8 mouse cellular contexts compared by ENCODE assay signal in genomic region chr12:21417100-21418070, GRCm38 (mm10). TPM values are rescaled to one million over a fixed set of nuclear protein-coding genes. Genes with fewer than 3 reads are reported as not detected.
A peak's percentile ranks its signal among the peaks of the same experiment; 100 is the strongest.
DNase-seq lines count a peak whose midpoint lies in the region; ATAC-seq lines count a peak whose summit lies in the region.

Gene Ywhaq (minus strand): TSS chr12:21417637.

- WGBS in lung, embryonic 16.5 days = under 1% methylated on average over 80 of the region's 103 CpGs

- DNase-seq in MEL-GATA-1-ER (ENCODE audit: extremely low read depth, low read depth) = peak; percentile 90
- peak; percentile 96 for DNase-seq in cerebellum, adult 8-10 months
- peak; percentile 98 for DNase-seq in forelimb bud, embryonic 11.5 days (ENCODE audit: low read depth, low spot score)
- DNase-seq in layer of hippocampus, adult 9-10 months (ENCODE audit: low spot score) = peak; percentile 91
- DNase-seq in ovary, postnatal 10 days (ENCODE audit: low spot score) = peak; percentile 88
- peak; percentile 91 to 93 for DNase-seq in thymus, postnatal 10 days (ENCODE audit: low spot score in 2 of 2)

- ATAC-seq in hematopoietic stem cell, adult 5-6 weeks (replicated peaks in 1 of 2; ENCODE audit: insufficient read depth in 1 of 2, low FRiP score in 2 of 2, low TSS enrichment in 1 of 2, low read depth in 1 of 2, poor library complexity in 2 of 2, severe bottlenecking in 2 of 2) = peak; percentile 92 to 93
- peak; percentile 99 for ATAC-seq in lung, embryonic 16.5 days (ENCODE audit: low read depth)

- H3K27me3 ChIP-seq in lung, embryonic 16.5 days (ENCODE audit: control insufficient read depth, insufficient read depth, low read depth, low read length) = no peaks in the 10 kb centered on the region

- H3K9ac ChIP-seq in lung, embryonic 16.5 days (ENCODE audit: low read length) = peak within 1 kb of the TSS; percentile 97

- peaks cover 14% of the 10 kb centered on the region for H3K36me3 ChIP-seq in lung, embryonic 16.5 days (ENCODE audit: control insufficient read depth, insufficient read depth, low read length)

- H3K27ac ChIP-seq in lung, embryonic 16.5 days (ENCODE audit: low read length) = peak within 1 kb of the TSS; percentile 100

- peak within 1 kb of the TSS; percentile 91 for H3K4me3 ChIP-seq in lung, embryonic 16.5 days (ENCODE audit: low read length)

- H3K4me2 ChIP-seq in lung, embryonic 16.5 days (ENCODE audit: low read depth, low read length) = peak within 1 kb of the TSS; percentile 83

- no peaks in the 10 kb centered on the region for H3K9me3 ChIP-seq in lung, embryonic 16.5 days (ENCODE audit: control insufficient read depth, low read length)

- H3K4me1 ChIP-seq in lung, embryonic 16.5 days (replicated peaks; ENCODE audit: control insufficient read depth, insufficient read depth, low read length) = peaks cover 7% of the 10 kb centered on the region

RNA-seq across cellular contexts. Expression of gene Ywhaq, which starts in this region (rescaled TPM):
- total RNA-seq in hematopoietic stem cell, adult 5-6 weeks (2017) = 201 and 212 TPM in 2 replicates
- 619 and 660 TPM in 2 replicates for polyA plus RNA-seq in lung, embryonic 16.5 days (2015; fragmentation: Nextera tagmentation; extraction: Ambion mirVana)

Comparison
In these comparisons a context has a peak if more than half of its experiments do, and no peak if none do; other contexts are left out.
1. Peak in every context shown above with its lines: DNase-seq, ATAC-seq, H3K4me3 ChIP-seq and H3K27ac ChIP-seq.